Comparison of ENCODE assay signal across 8 mouse cellular contexts in genomic region chr7:99351104-99351801, GRCm38 (mm10). TPM values are rescaled to one million over a fixed set of nuclear protein-coding genes. Genes with fewer than 3 reads are reported as not detected.
DNase-seq lines count a peak whose midpoint lies in the region; ATAC-seq lines count a peak whose summit lies in the region.

No protein-coding gene starts in this region.

- ATAC-seq in intestine, embryonic 14.5 days (replicated peaks; ENCODE audit: low FRiP score, low TSS enrichment, low read depth) = no peak
- ATAC-seq in lung, embryonic 16.5 days (ENCODE audit: low read depth) = no peak
- no peak for ATAC-seq in stomach, embryonic 14.5 days (ENCODE audit: insufficient number of reproducible peaks, insufficient read depth, low FRiP score, low read depth)

- peaks cover 36% of the 10 kb centered on the region for H3K36me3 ChIP-seq in intestine, embryonic 14.5 days (ENCODE audit: control insufficient read depth, insufficient read depth, low read length)
- peaks cover 32% of the 10 kb centered on the region for H3K36me3 ChIP-seq in lung, embryonic 16.5 days (ENCODE audit: control insufficient read depth, insufficient read depth, low read length)
- peaks cover 42% of the 10 kb centered on the region for H3K36me3 ChIP-seq in stomach, embryonic 14.5 days (ENCODE audit: control insufficient read depth, insufficient read depth, low read length)

- peaks cover 39% of the 10 kb centered on the region for H3K4me1 ChIP-seq in intestine, embryonic 14.5 days (replicated peaks; ENCODE audit: control insufficient read depth, insufficient read depth, low read length)
- peaks cover 47% of the 10 kb centered on the region for H3K4me1 ChIP-seq in lung, embryonic 16.5 days (replicated peaks; ENCODE audit: control insufficient read depth, insufficient read depth, low read length)
- H3K4me1 ChIP-seq in stomach, embryonic 14.5 days (ENCODE audit: control insufficient read depth, insufficient read depth, low read length) = peaks cover 43% of the 10 kb centered on the region

- 3% methylated on average over 12 of the region's 12 CpGs for WGBS in intestine, embryonic 14.5 days
- WGBS in lung, embryonic 16.5 days = 4% methylated on average over 12 of the region's 12 CpGs
- WGBS in stomach, embryonic 14.5 days = 2% methylated on average over 12 of the region's 12 CpGs

- H3K9me3 ChIP-seq in intestine, embryonic 14.5 days (ENCODE audit: control insufficient read depth, low read length) = no peaks in the 10 kb centered on the region
- H3K9me3 ChIP-seq in lung, embryonic 16.5 days (ENCODE audit: control insufficient read depth, low read length) = no peaks in the 10 kb centered on the region
- no peaks in the 10 kb centered on the region for H3K9me3 ChIP-seq in stomach, embryonic 14.5 days (ENCODE audit: control insufficient read depth, low read depth, low read length)

- H3K4me3 ChIP-seq in intestine, embryonic 14.5 days (ENCODE audit: low read depth, low read length) = peak overlapping the region; percentile 67
- peak overlapping the region; percentile 73 for H3K4me3 ChIP-seq in lung, embryonic 16.5 days (ENCODE audit: low read length)
- peak overlapping the region; percentile 79 for H3K4me3 ChIP-seq in stomach, embryonic 14.5 days (ENCODE audit: low read depth, low read length)

- H3K4me2 ChIP-seq in intestine, embryonic 14.5 days (ENCODE audit: low read length) = peak overlapping the region; percentile 86
- peak overlapping the region; percentile 95 for H3K4me2 ChIP-seq in lung, embryonic 16.5 days (ENCODE audit: low read depth, low read length)
- peak overlapping the region; percentile 95 for H3K4me2 ChIP-seq in stomach, embryonic 14.5 days (replicated peaks; ENCODE audit: low read depth, low read length)

- no peaks in the 10 kb centered on the region for H3K27me3 ChIP-seq in intestine, embryonic 14.5 days (replicated peaks; ENCODE audit: control insufficient read depth, insufficient read depth, low read length)
- H3K27me3 ChIP-seq in lung, embryonic 16.5 days (ENCODE audit: control insufficient read depth, insufficient read depth, low read depth, low read length) = no peaks in the 10 kb centered on the region
- no peaks in the 10 kb centered on the region for H3K27me3 ChIP-seq in stomach, embryonic 14.5 days (ENCODE audit: control insufficient read depth, insufficient read depth, low read length)

- peak overlapping the region; percentile 89 for H3K9ac ChIP-seq in intestine, embryonic 14.5 days (ENCODE audit: low read length)
- H3K9ac ChIP-seq in lung, embryonic 16.5 days (ENCODE audit: low read length) = peak overlapping the region; percentile 96
- H3K9ac ChIP-seq in stomach, embryonic 14.5 days (replicated peaks; ENCODE audit: low read depth, low read length) = peak overlapping the region; percentile 96

- DNase-seq in adrenal gland, adult 8-10 months = peak; percentile 30
- peak; percentile 67 for DNase-seq in cerebellum, adult 9-10 months
- peak; percentile 39 for DNase-seq in gastrocnemius, postnatal 10 days
- peak; percentile 72 for DNase-seq in intestine, embryonic 14.5 days (ENCODE audit: low spot score)
- no peak for DNase-seq in spleen, postnatal 14 days (ENCODE audit: low spot score in 2 of 2)
- no peak for DNase-seq in left cerebral cortex, adult 9 months (ENCODE audit: low spot score in 2 of 2)

- H3K27ac ChIP-seq in intestine, embryonic 14.5 days (ENCODE audit: low read depth) = peak overlapping the region; percentile 88
- H3K27ac ChIP-seq in lung, embryonic 16.5 days (ENCODE audit: low read length) = peak overlapping the region; percentile 96
- peak overlapping the region; percentile 96 for H3K27ac ChIP-seq in stomach, embryonic 14.5 days (ENCODE audit: low read length)

RNA-seq across cellular contexts. Expression of gene Serpinh1, which starts 1.8 kb away (rescaled TPM):
- 100 to 1,000 TPM; 127 to 266 (median 171) TPM for total RNA-seq in adrenal gland, adult 8-10 months (2022)
- 100 to 1,000 TPM; 292 to 416 TPM for total RNA-seq in gastrocnemius, postnatal 10 days (2021)
- polyA plus RNA-seq in intestine, embryonic 14.5 days (2014; fragmentation: Nextera tagmentation; extraction: Ambion mirVana) = 417 and 502 TPM in 2 replicates
- 1,678 and 1,766 TPM in 2 replicates for polyA plus RNA-seq in lung, embryonic 16.5 days (2015; fragmentation: Nextera tagmentation; extraction: Ambion mirVana)
- polyA plus RNA-seq in stomach, embryonic 14.5 days (2014; fragmentation: Nextera tagmentation; extraction: Ambion mirVana) = 474 and 475 TPM in 2 replicates

RNA-seq across cellular contexts. Expression of gene Gdpd5, which starts 30.0 kb away (rescaled TPM):
- 10 to 100 TPM in 3 of 4 experiments, 1 to 10 TPM in 1; 9.2 to 16.4 (median 13.9) TPM for total RNA-seq in adrenal gland, adult 8-10 months (2022)
- total RNA-seq in gastrocnemius, postnatal 10 days (2021) = 1 to 10 TPM; 8.2 to 9.8 TPM
- polyA plus RNA-seq in intestine, embryonic 14.5 days (2014; fragmentation: Nextera tagmentation; extraction: Ambion mirVana) = 18.6 and 23.4 TPM in 2 replicates
- 22.4 and 24.1 TPM in 2 replicates for polyA plus RNA-seq in lung, embryonic 16.5 days (2015; fragmentation: Nextera tagmentation; extraction: Ambion mirVana)
- polyA plus RNA-seq in stomach, embryonic 14.5 days (2014; fragmentation: Nextera tagmentation; extraction: Ambion mirVana) = 15.9 and 22.7 TPM in 2 replicates

Comparison
In these comparisons a context has a peak if more than half of its experiments do, and no peak if none do; other contexts are left out.
1. DNase-seq: peak in adrenal gland, adult 8-10 months (single experiment), cerebellum, adult 9-10 months (single experiment), gastrocnemius, postnatal 10 days (single experiment) and intestine, embryonic 14.5 days (single experiment); none in spleen, postnatal 14 days (0 of 2) and left cerebral cortex, adult 9 months (0 of 2).
2. Peak in every context shown above with its lines, with median percentiles within 50 percentile points of each other: H3K27ac ChIP-seq, H3K4me2 ChIP-seq, H3K4me3 ChIP-seq and H3K9ac ChIP-seq.